26 mouse cellular contexts compared by ENCODE assay signal in the genomic region with DNA sequence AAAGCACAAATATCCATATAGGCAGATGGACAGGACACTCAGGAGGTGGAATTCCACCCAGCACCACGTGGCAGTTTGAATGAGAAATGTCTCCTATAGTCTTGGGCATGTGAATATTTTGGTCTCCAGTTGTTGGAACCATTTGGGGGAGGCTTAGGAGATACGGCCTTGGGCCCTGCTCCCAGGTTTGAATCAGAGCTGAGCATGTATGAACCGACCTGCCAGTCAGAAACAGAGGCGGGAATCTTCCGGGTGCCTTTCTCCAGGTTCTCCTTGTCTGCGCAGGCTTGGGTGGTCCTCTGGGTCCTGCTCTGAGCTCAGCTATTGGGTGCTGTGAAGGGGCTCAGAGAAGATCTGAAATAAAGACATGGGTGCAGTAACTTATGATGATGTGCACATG. TPM values are rescaled to one million over a fixed set of nuclear protein-coding genes. Genes with fewer than 3 reads are reported as not detected.
A peak's percentile ranks its signal among the peaks of the same experiment; 100 is the strongest.
DNase-seq lines count a peak whose midpoint lies in the region.
"Had no signal": no experiment of that assay in that cellular context is flagged by ENCODE, and none has a peak within 500 bp of the region (broad histone marks: within the 10 kb centered on the region; RNA-seq: fewer than 3 reads in every experiment).

No protein-coding gene starts in this region.

- DNase-seq in adrenal gland, adult 2 months = peak; percentile 64
- DNase-seq in adrenal gland, adult 8-10 months = no peak
- DNase-seq in adrenal gland, postnatal 14 days = peak; percentile 61
- DNase-seq in adrenal gland, postnatal 10 days = no peak
- DNase-seq in adrenal gland, postnatal 25 days = peak; percentile 46
- DNase-seq in adrenal gland, postnatal 4 days (ENCODE audit: low spot score in 2 of 2) = no peak
- peak; percentile 60 to 70 for DNase-seq in adrenal gland, postnatal 36 days
- no peak for DNase-seq in adrenal gland, adult 18-20 months (ENCODE audit: low spot score in 2 of 2)
- DNase-seq: B cell, adult 2 months; cerebellum, adult 11 months; cerebellum, adult 11-12 months; cerebellum, adult 18-20 months; cerebellum, adult 2 months; cerebellum, adult 8-10 months; cerebellum, adult 9-10 months; cerebellum, adult 9-11 months; cerebellum, postnatal 10 days; cerebellum, postnatal 14 days; cerebellum, postnatal 25 days had no signal

RNA-seq across cellular contexts. Expression of a gene that starts 12.6 kb away (rescaled TPM):
- total RNA-seq in adrenal gland, adult 2 months (2021) = under 1 TPM; 0.46 to 0.48 TPM
- 0.17 and 0.30 TPM in 2 replicates for polyA plus RNA-seq in adrenal gland, adult 2 months (2012; rRNA removed)
- total RNA-seq in adrenal gland, adult 8-10 months (2022) = 1 to 10 TPM in 1 of 4 experiments, under 1 TPM in 3; 0.67 to 1.0 (median 0.78) TPM
- total RNA-seq in adrenal gland, postnatal 14 days (2021) = 0.56 and 0.79 TPM in 2 replicates
- total RNA-seq in adrenal gland, postnatal 10 days (2021) = under 1 TPM in 1 of 2 experiments, not detected in 1; 0.48 TPM
- total RNA-seq in adrenal gland, postnatal 25 days (2021) = 0.85 TPM in 1 of 2 replicates, not detected in the other
- total RNA-seq in adrenal gland, postnatal 4 days (2021) = 1 to 10 TPM; 1.1 to 3.0 TPM
- total RNA-seq in adrenal gland, postnatal 36 days (2021) = under 1 TPM in 1 of 2 experiments, not detected in 1; 0.59 TPM
- total RNA-seq in adrenal gland, adult 18-20 months (2021) = not detected
- total RNA-seq: CH12.LX, G1E, MEL had no signal
- polyA plus RNA-seq: activated CD4-positive, CD25-positive, alpha-beta regulatory T cell, adult 4 months; C2C12; CD4-positive, CD25-positive, alpha-beta regulatory T cell, adult 4 months; G1E; Patski had no signal

RNA-seq across cellular contexts. Expression of a gene that starts 16.5 kb away (rescaled TPM):
- 100 to 1,000 TPM; 119 to 120 TPM for total RNA-seq in adrenal gland, adult 2 months (2021)
- polyA plus RNA-seq in adrenal gland, adult 2 months (2012; rRNA removed) = 339 and 354 TPM in 2 replicates
- total RNA-seq in adrenal gland, adult 8-10 months (2022) = 100 to 1,000 TPM; 112 to 162 (median 141) TPM
- 133 and 149 TPM in 2 replicates for total RNA-seq in adrenal gland, postnatal 14 days (2021)
- total RNA-seq in adrenal gland, postnatal 10 days (2021) = 100 to 1,000 TPM; 103 to 118 TPM
- 123 and 157 TPM in 2 replicates for total RNA-seq in adrenal gland, postnatal 25 days (2021)
- total RNA-seq in adrenal gland, postnatal 4 days (2021) = 100 to 1,000 TPM; 127 to 134 TPM
- total RNA-seq in adrenal gland, postnatal 36 days (2021) = 100 to 1,000 TPM; 112 to 153 TPM
- 100 to 1,000 TPM; 113 to 138 TPM for total RNA-seq in adrenal gland, adult 18-20 months (2021)
- total RNA-seq: G1E, MEL had no signal
- polyA plus RNA-seq: G1E had no signal

RNA-seq across cellular contexts. Expression of a gene that starts 22.8 kb away (rescaled TPM):
- 1 to 10 TPM; 4.7 to 7.7 TPM for total RNA-seq in adrenal gland, adult 2 months (2021)
- 12.7 and 13.9 TPM in 2 replicates for polyA plus RNA-seq in adrenal gland, adult 2 months (2012; rRNA removed)
- 10 to 100 TPM in 1 of 4 experiments, 1 to 10 TPM in 3; 3.2 to 10.0 (median 7.8) TPM for total RNA-seq in adrenal gland, adult 8-10 months (2022)
- 4.6 and 5.2 TPM in 2 replicates for total RNA-seq in adrenal gland, postnatal 14 days (2021)
- total RNA-seq in adrenal gland, postnatal 10 days (2021) = 1 to 10 TPM; 5.1 to 6.7 TPM
- 4.4 and 5.7 TPM in 2 replicates for total RNA-seq in adrenal gland, postnatal 25 days (2021)
- 10 to 100 TPM in 1 of 2 experiments, 1 to 10 TPM in 1; 9.6 to 10.4 TPM for total RNA-seq in adrenal gland, postnatal 4 days (2021)
- total RNA-seq in adrenal gland, postnatal 36 days (2021) = 1 to 10 TPM; 4.8 to 6.7 TPM
- total RNA-seq in adrenal gland, adult 18-20 months (2021) = 1 to 10 TPM; 3.3 to 4.1 TPM
- polyA plus RNA-seq: activated CD4-positive, CD25-positive, alpha-beta regulatory T cell, adult 4 months; CD4-positive, CD25-positive, alpha-beta regulatory T cell, adult 4 months; G1E had no signal

RNA-seq across cellular contexts. Expression of a gene that starts 48.3 kb away (rescaled TPM):
- total RNA-seq in adrenal gland, adult 2 months (2021) = 10 to 100 TPM; 12.2 to 19.5 TPM
- 15.8 and 22.7 TPM in 2 replicates for polyA plus RNA-seq in adrenal gland, adult 2 months (2012; rRNA removed)
- total RNA-seq in adrenal gland, adult 8-10 months (2022) = 10 to 100 TPM; 14.3 to 28.0 (median 17.7) TPM
- total RNA-seq in adrenal gland, postnatal 14 days (2021) = 14.0 and 14.4 TPM in 2 replicates
- total RNA-seq in adrenal gland, postnatal 10 days (2021) = 10 to 100 TPM; 15.0 to 18.5 TPM
- total RNA-seq in adrenal gland, postnatal 25 days (2021) = 7.2 and 15.0 TPM in 2 replicates
- total RNA-seq in adrenal gland, postnatal 4 days (2021) = 10 to 100 TPM; 17.6 to 25.8 TPM
- total RNA-seq in adrenal gland, postnatal 36 days (2021) = 10 to 100 TPM; 13.9 to 14.3 TPM
- total RNA-seq in adrenal gland, adult 18-20 months (2021) = 10 to 100 TPM; 11.4 to 31.6 TPM
- polyA plus RNA-seq: activated CD4-positive, CD25-positive, alpha-beta regulatory T cell, adult 4 months; CD4-positive, CD25-positive, alpha-beta regulatory T cell, adult 4 months had no signal

Comparison
In these comparisons a context has a peak if more than half of its experiments do, and no peak if none do; other contexts are left out.
1. DNase-seq: peak in adrenal gland, adult 2 months (single experiment), adrenal gland, postnatal 14 days (single experiment), adrenal gland, postnatal 25 days (single experiment) and adrenal gland, postnatal 36 days (2 of 2); none in adrenal gland, adult 8-10 months (single experiment), adrenal gland, postnatal 10 days (single experiment), adrenal gland, postnatal 4 days (0 of 2) and adrenal gland, adult 18-20 months (0 of 2).